Mouse (Mus musculus) neutrophil, adult 65 days (primary cell): ENCODE measurements around the gene Stpg1. TPM values are rescaled to one million over a fixed set of nuclear protein-coding genes. Genes with fewer than 3 reads are reported as not detected.

Source experiments
- total RNA-seq: library from RNA; stranded (reverse); gene quantifications from 2 replicates; pipeline ENCODE4 v1.2.4, GENCODE M21; 2023

Gene Stpg1
- total RNA-seq: not detected in 2 replicates

DNA sequence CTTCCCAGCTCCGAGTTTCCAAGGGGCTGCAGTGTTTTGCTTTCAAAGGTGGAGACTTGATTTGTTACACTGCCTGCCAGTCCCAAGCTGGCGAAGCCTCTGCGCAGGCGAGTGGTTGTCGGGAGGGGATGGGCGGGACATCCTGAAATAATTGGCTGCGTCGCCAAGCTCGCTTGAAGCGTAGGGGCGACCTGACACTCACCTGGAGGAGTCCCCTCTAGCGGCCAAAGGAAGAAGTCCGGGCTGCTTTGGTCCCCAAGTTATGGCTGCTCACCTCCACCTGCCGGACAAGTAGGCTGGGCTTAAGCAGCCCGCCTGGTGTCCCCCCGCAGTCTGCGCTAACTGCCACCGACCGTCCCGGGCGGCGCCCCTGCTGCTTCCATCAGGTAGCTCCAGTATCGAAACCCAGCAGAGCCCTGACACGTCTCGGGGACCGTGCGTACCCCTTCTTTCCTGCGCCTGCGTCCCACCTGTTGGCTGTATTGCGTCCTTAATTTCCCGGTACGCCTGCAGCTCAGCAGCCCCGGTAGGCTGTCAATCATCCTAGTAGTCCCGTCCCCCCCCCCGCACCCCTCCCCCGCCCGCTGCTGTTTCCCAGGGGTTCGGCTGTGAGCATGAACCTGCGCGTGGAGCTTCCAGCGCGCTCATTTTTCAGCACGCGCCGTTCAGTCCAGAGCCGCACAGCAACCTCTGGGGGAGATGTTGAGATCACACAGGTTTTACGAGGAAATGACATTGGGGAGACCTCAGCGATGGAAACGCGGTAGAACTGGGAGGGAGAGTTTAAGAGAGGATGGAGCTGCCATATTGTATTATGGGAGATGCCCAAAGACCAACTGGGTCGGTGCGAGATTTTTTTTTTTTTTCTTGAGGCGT, at the start of gene Stpg1, which contains the start of gene Nipal3:
Stpg1 (plus strand) TSS at position 270 of the 876 bp plus-strand sequence.
Nipal3 (minus strand) TSS at position 518 of the 876 bp plus-strand sequence.

DNA sequence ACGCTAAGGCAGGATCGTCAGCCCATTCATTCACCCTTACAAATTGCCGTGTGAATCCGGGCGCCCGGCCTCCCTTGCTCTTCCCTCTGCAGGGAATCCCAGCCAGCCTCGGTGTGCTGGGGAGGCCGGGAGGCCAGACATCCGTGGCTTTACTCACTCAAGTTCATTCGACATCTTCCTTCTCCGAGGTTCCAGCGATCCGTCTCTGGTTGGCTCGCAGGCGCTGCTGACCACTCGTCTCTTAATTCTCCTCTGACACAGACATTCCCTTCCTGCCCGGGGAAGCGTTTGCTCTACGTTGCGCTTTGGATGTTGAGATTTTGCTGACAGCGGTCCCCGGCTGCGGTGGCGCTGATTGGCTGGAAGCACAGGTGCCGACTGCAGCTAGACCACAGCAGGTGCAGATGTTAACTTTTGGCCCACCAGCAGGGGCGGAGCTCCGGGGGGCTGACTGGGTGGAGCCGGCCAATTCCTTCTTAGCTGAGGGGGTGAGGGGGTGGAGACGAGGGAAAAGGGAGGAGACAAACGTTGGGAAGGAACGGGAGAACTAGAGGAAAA, 78.7 kb downstream of the Stpg1 start, which contains the start of gene Grhl3:
Grhl3 (minus strand) TSS at position 380 of the 558 bp plus-strand sequence.

Other genes with a start within 250 kb of the Stpg1 start
- 11.5 and 15.1 TPM in 2 replicates for gene Clic4, start 222.0 kb upstream of the Stpg1 start, total RNA-seq
- gene Srrm1, start 141.5 kb upstream of the Stpg1 start, total RNA-seq: 206 and 254 TPM in 2 replicates
- not detected in 2 replicates for gene Ncmap, start 96.6 kb upstream of the Stpg1 start, total RNA-seq
- 4.2 and 5.3 TPM in 2 replicates for gene Rcan3, start 60.9 kb upstream of the Stpg1 start, total RNA-seq
- gene Nipal3, start 248 bp downstream of the Stpg1 start, total RNA-seq: 18.2 and 25.6 TPM in 2 replicates
- not detected in 2 replicates for gene Grhl3, start 78.8 kb downstream of the Stpg1 start, total RNA-seq
- 44.1 and 52.9 TPM in 2 replicates for gene Ifnlr1, start 191.5 kb downstream of the Stpg1 start, total RNA-seq
- gene Il22ra1, start 233.4 kb downstream of the Stpg1 start, total RNA-seq: not detected in 2 replicates